Mouse (Mus musculus): ENCODE measurements around the gene Pde10a.

Pde10a gene

GRCm38 (mm10) chr17:8525225-8525721 is at the start of gene Pde10a:
TSS of gene Pde10a (plus strand) at chr17:8525372.
- peak; percentile 33 for DNase-seq

- no peak for DNase-seq
These were observed 46.6 kb upstream of the Pde10a start for GRCm38 (mm10) chr17:8478554-8478953.

- no peak for DNase-seq
These were observed 45.6 kb upstream of the Pde10a start for GRCm38 (mm10) chr17:8479493-8480128.

- no peak for DNase-seq
These were observed 43.4 kb upstream of the Pde10a start for GRCm38 (mm10) chr17:8481797-8482196.

- DNase-seq: no peak
These were observed 42.3 kb upstream of the Pde10a start for GRCm38 (mm10) chr17:8482876-8483275.

GRCm38 (mm10) chr17:8484246-8484645 is 40.9 kb upstream of the Pde10a start:
- DNase-seq: no peak

GRCm38 (mm10) chr17:8485146-8485545 is 40.0 kb upstream of the Pde10a start:
- DNase-seq: no peak

- peak; percentile 62 to 80 for DNase-seq
These were observed 37.3 kb upstream of the Pde10a start for GRCm38 (mm10) chr17:8487824-8488223.

- DNase-seq: no peak
These were observed 34.2 kb upstream of the Pde10a start for GRCm38 (mm10) chr17:8490971-8491370.

GRCm38 (mm10) chr17:8493461-8493860 is 31.7 kb upstream of the Pde10a start:
- DNase-seq: peak in 1 of 2 experiments; percentile 1

GRCm38 (mm10) chr17:8498151-8498550 is 27.0 kb upstream of the Pde10a start:
- DNase-seq: peak in 1 of 2 experiments; percentile 12

GRCm38 (mm10) chr17:8498655-8499054 is 26.5 kb upstream of the Pde10a start:
- no peak for DNase-seq

GRCm38 (mm10) chr17:8499564-8500117 is 25.5 kb upstream of the Pde10a start:
- DNase-seq: peak in 1 of 2 experiments; percentile 32

GRCm38 (mm10) chr17:8504381-8504780 is 20.8 kb upstream of the Pde10a start:
- no peak for DNase-seq

- DNase-seq: peak; percentile 90
These were observed 19.3 kb upstream of the Pde10a start for GRCm38 (mm10) chr17:8505669-8506426.

GRCm38 (mm10) chr17:8506726-8507125 is 18.4 kb upstream of the Pde10a start:
- DNase-seq: no peak

GRCm38 (mm10) chr17:8507654-8508053 is 17.5 kb upstream of the Pde10a start:
- no peak for DNase-seq

GRCm38 (mm10) chr17:8508305-8509141 is 16.6 kb upstream of the Pde10a start:
- peak; percentile 79 to 84 for DNase-seq

GRCm38 (mm10) chr17:8516006-8516405 is 9.2 kb upstream of the Pde10a start:
- DNase-seq: no peak

GRCm38 (mm10) chr17:8523986-8524385 is 1.2 kb upstream of the Pde10a start:
- DNase-seq: no peak

- DNase-seq: peak; percentile 78 to 85
These were observed 596 bp upstream of the Pde10a start for GRCm38 (mm10) chr17:8524387-8525165.
